Comparison of ENCODE assay signal across 26 mouse cellular contexts in the genomic region with DNA sequence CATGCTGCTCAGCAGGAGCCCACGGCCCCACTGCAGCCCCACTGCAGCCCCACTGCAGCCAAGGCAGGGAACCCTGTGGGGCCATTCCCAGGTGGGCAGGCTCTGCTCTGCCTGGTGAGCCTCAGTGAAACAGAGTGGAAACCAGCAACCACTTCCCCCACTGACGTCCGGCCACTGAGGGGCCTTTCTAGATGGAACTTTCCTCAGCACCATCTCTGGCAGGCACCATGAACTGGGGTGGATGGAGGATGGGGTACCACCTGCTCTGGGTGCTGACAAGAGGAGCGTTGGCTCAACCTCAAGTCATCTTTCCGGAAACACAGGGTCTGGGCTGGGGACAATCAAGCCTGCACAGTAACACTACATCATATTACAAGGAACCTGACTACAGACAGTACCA.
"Had no signal": no experiment of that assay in that cellular context is flagged by ENCODE, and none has a peak within 500 bp of the region (broad histone marks: within the 10 kb centered on the region; RNA-seq: fewer than 3 reads in every experiment).

No protein-coding gene starts in this region.

- H3K27ac ChIP-seq: embryonic facial prominence, embryonic 10.5 days; embryonic facial prominence, embryonic 12.5 days; embryonic facial prominence, embryonic 13.5 days; embryonic facial prominence, embryonic 15.5 days; forebrain, embryonic 10.5 days; forebrain, embryonic 12.5 days; forebrain, embryonic 13.5 days; forebrain, embryonic 15.5 days; gastrocnemius, adult 2 months; heart, adult 2 months had no signal

- H3K4me1 ChIP-seq: embryonic facial prominence, embryonic 10.5 days; embryonic facial prominence, embryonic 12.5 days; embryonic facial prominence, embryonic 13.5 days; embryonic facial prominence, embryonic 15.5 days; forebrain, embryonic 10.5 days; forebrain, embryonic 12.5 days; forebrain, embryonic 13.5 days; forebrain, embryonic 15.5 days had no signal

- DNase-seq: cerebellum, adult 9-10 months; cerebellum, adult 9-11 months; cerebellum, postnatal 10 days; cerebellum, postnatal 14 days; cerebellum, postnatal 25 days; cerebellum, postnatal 36 days; embryo, embryonic 11 days; forebrain, postnatal 0 days; gastrocnemius, adult 2 months; gastrocnemius, postnatal 10 days; gastrocnemius, postnatal 14 days; gastrocnemius, postnatal 25 days; gastrocnemius, postnatal 36 days; heart, adult 18-20 months; heart, adult 2 months had no signal

- ATAC-seq: forebrain, embryonic 13.5 days; forebrain, embryonic 14.5 days; forebrain, embryonic 15.5 days; forebrain, embryonic 16.5 days; forebrain, postnatal 0 days had no signal

- H3K9me3 ChIP-seq: embryonic facial prominence, embryonic 10.5 days; embryonic facial prominence, embryonic 12.5 days; embryonic facial prominence, embryonic 13.5 days; embryonic facial prominence, embryonic 15.5 days; forebrain, embryonic 10.5 days; forebrain, embryonic 12.5 days; forebrain, embryonic 13.5 days; forebrain, embryonic 15.5 days had no signal

- H3K9ac ChIP-seq: embryonic facial prominence, embryonic 12.5 days; embryonic facial prominence, embryonic 13.5 days; embryonic facial prominence, embryonic 15.5 days; forebrain, embryonic 12.5 days; forebrain, embryonic 13.5 days; forebrain, embryonic 15.5 days; forebrain, postnatal 0 days had no signal

- H3K27me3 ChIP-seq: embryonic facial prominence, embryonic 12.5 days; embryonic facial prominence, embryonic 13.5 days; embryonic facial prominence, embryonic 15.5 days; forebrain, embryonic 12.5 days; forebrain, embryonic 13.5 days; forebrain, embryonic 15.5 days had no signal

- H3K4me3 ChIP-seq: embryonic facial prominence, embryonic 10.5 days; embryonic facial prominence, embryonic 12.5 days; embryonic facial prominence, embryonic 13.5 days; embryonic facial prominence, embryonic 15.5 days; erythroblast, embryonic 14.5 days; forebrain, embryonic 10.5 days; forebrain, embryonic 12.5 days; forebrain, embryonic 13.5 days; forebrain, embryonic 15.5 days; gastrocnemius, adult 2 months; heart, adult 2 months had no signal

- H3K4me2 ChIP-seq: embryonic facial prominence, embryonic 12.5 days; embryonic facial prominence, embryonic 13.5 days; embryonic facial prominence, embryonic 15.5 days; forebrain, embryonic 12.5 days; forebrain, embryonic 13.5 days; forebrain, embryonic 15.5 days had no signal
